Mouse (Mus musculus): ENCODE data around the gene Trcg1. TPM values are rescaled to one million over a fixed set of nuclear protein-coding genes. Genes with fewer than 3 reads are reported as not detected.
A peak's percentile ranks its signal among the peaks of the same experiment; 100 is the strongest.
"Not testable (repeated sequence)": the region's sequence is repeated elsewhere in the genome, so short reads cannot be mapped to it uniquely, and the experiment has no call there.

Trcg1 gene
- polyA plus RNA-seq, 1 experiment from 2014 or later = not detected

GRCm38 (mm10) chr9:57220356-57220755 is 16.0 kb upstream of the Trcg1 start:
- Histone ChIP-seq H3K9me3 (replicated peaks) (no peaks in the 10 kb centered on the region), H3K36me3 (no peaks in the 10 kb centered on the region), H3K4me2 (no peak overlapping the region), H3K9ac (no peak overlapping the region), H3K27me3 (no peaks in the 10 kb centered on the region), H3K4me1 (replicated peaks) (0 out of 2 replicates have a peak, but pooled peaks cover 4% of the 10 kb centered on the region), H3K27ac (no peak overlapping the region), H3K4me3 (replicated peaks) (no peak overlapping the region)
- 19% methylated on average over 6 of the region's 6 CpGs for WGBS (ENCODE audit: insufficient replicate concordance)
- ATAC-seq (ENCODE audit: low read depth) (no peak), DNase-seq (no peak)

- Histone ChIP-seq H3K9me3 (replicated peaks) (no peaks in the 10 kb centered on the region), H3K4me3 (replicated peaks) (no peak overlapping the region), H3K4me2 (no peak overlapping the region), H3K36me3 (no peaks in the 10 kb centered on the region), H3K4me1 (replicated peaks) (peaks cover 11% of the 10 kb centered on the region), H3K9ac (no peak overlapping the region), H3K27me3 (peaks cover 3% of the 10 kb centered on the region; the same call in 1 of the 2 replicates), H3K27ac (no peak overlapping the region)
- ATAC-seq (ENCODE audit: low read depth) = no peak
- no peak for DNase-seq
These were observed 13.0 kb upstream of the Trcg1 start for GRCm38 (mm10) chr9:57223341-57223740.

GRCm38 (mm10) chr9:57225780-57226627 is 10.4 kb upstream of the Trcg1 start:
- no peak overlapping the region for H3K27ac ChIP-seq
- no peaks in the 10 kb centered on the region for H3K36me3 ChIP-seq
- H3K4me1 ChIP-seq (replicated peaks) = peaks cover 9% of the 10 kb centered on the region
- ATAC-seq (ENCODE audit: low read depth) (peak; percentile 77), DNase-seq (peak; percentile 19)
- no peak overlapping the region for H3K4me2 ChIP-seq
- peaks cover 5% of the 10 kb centered on the region; the same call in 1 of the 2 replicates for H3K27me3 ChIP-seq
- H3K9ac ChIP-seq = no peak overlapping the region
- WGBS (ENCODE audit: insufficient replicate concordance) = 57% methylated on average over 13 of the region's 13 CpGs
- H3K4me3 ChIP-seq (replicated peaks) = no peak overlapping the region
- no peaks in the 10 kb centered on the region for H3K9me3 ChIP-seq (replicated peaks)

GRCm38 (mm10) chr9:57226628-57227122 is 9.7 kb upstream of the Trcg1 start:
- not testable (repeated sequence) for H3K36me3 ChIP-seq; DNase-seq; ATAC-seq (ENCODE audit: low read depth); H3K27ac ChIP-seq; H3K9me3 ChIP-seq (replicated peaks); H3K9ac ChIP-seq; H3K27me3 ChIP-seq; H3K4me2 ChIP-seq; H3K4me3 ChIP-seq (replicated peaks)
- H3K4me1 ChIP-seq (replicated peaks) = peaks cover 12% of the 10 kb centered on the region
- WGBS (ENCODE audit: insufficient replicate concordance) = 67% methylated on average over 6 of the region's 6 CpGs

GRCm38 (mm10) chr9:57227203-57227602 is 9.2 kb upstream of the Trcg1 start:
- Histone ChIP-seq H3K4me1 (replicated peaks) (peaks cover 17% of the 10 kb centered on the region), H3K36me3 (no peaks in the 10 kb centered on the region), H3K4me2 (no peak overlapping the region), H3K27ac (no peak overlapping the region), H3K9me3 (replicated peaks) (no peaks in the 10 kb centered on the region), H3K27me3 (peaks cover 5% of the 10 kb centered on the region; the same call in 1 of the 2 replicates), H3K9ac (no peak overlapping the region), H3K4me3 (replicated peaks) (no peak overlapping the region)
- DNase-seq (no peak), ATAC-seq (ENCODE audit: low read depth) (no peak)
- WGBS (ENCODE audit: insufficient replicate concordance) = 57% methylated on average over 5 of the region's 5 CpGs

- H3K4me2 ChIP-seq = no peak overlapping the region
- H3K9me3 ChIP-seq (replicated peaks) = no peaks in the 10 kb centered on the region
- H3K27ac ChIP-seq = no peak overlapping the region
- DNase-seq (no peak), ATAC-seq (ENCODE audit: low read depth) (no peak)
- 26% methylated on average over 4 of the region's 4 CpGs for WGBS (ENCODE audit: insufficient replicate concordance)
- H3K4me1 ChIP-seq (replicated peaks) = peaks cover 27% of the 10 kb centered on the region
- H3K36me3 ChIP-seq = no peaks in the 10 kb centered on the region
- H3K4me3 ChIP-seq (replicated peaks) = no peak overlapping the region
- no peak overlapping the region for H3K9ac ChIP-seq
- H3K27me3 ChIP-seq = peaks cover 5% of the 10 kb centered on the region; the same call in 1 of the 2 replicates
These were observed 8.2 kb upstream of the Trcg1 start for GRCm38 (mm10) chr9:57228186-57228585.

GRCm38 (mm10) chr9:57229726-57230125 is 6.6 kb upstream of the Trcg1 start:
- H3K4me1 ChIP-seq (replicated peaks) = peaks cover 40% of the 10 kb centered on the region
- DNase-seq (no peak), ATAC-seq (ENCODE audit: low read depth) (no peak)
- H3K4me2 ChIP-seq = no peak overlapping the region
- no peak overlapping the region for H3K9ac ChIP-seq
- H3K27ac ChIP-seq = no peak overlapping the region
- no peaks in the 10 kb centered on the region for H3K36me3 ChIP-seq
- no peaks in the 10 kb centered on the region for H3K9me3 ChIP-seq (replicated peaks)
- no peak overlapping the region for H3K4me3 ChIP-seq (replicated peaks)
- WGBS (ENCODE audit: insufficient replicate concordance) = 75% methylated on average over 4 of the region's 4 CpGs
- H3K27me3 ChIP-seq = peaks cover 5% of the 10 kb centered on the region; the same call in 1 of the 2 replicates

GRCm38 (mm10) chr9:57230146-57230783 is 6.1 kb upstream of the Trcg1 start:
- DNase-seq = no peak
- no peak for ATAC-seq (ENCODE audit: low read depth)
- WGBS (ENCODE audit: insufficient replicate concordance) = 68% methylated on average over 9 of the region's 9 CpGs
- H3K27ac ChIP-seq = no peak overlapping the region
- no peak overlapping the region for H3K4me2 ChIP-seq
- H3K4me3 ChIP-seq (replicated peaks) = no peak overlapping the region
- no peak overlapping the region for H3K9ac ChIP-seq
- no peaks in the 10 kb centered on the region for H3K36me3 ChIP-seq
- peaks cover 5% of the 10 kb centered on the region; the same call in 1 of the 2 replicates for H3K27me3 ChIP-seq
- H3K4me1 ChIP-seq (replicated peaks) = peaks cover 40% of the 10 kb centered on the region
- no peaks in the 10 kb centered on the region for H3K9me3 ChIP-seq (replicated peaks)

- H3K4me1 ChIP-seq (replicated peaks) = peaks cover 30% of the 10 kb centered on the region
- no peaks in the 10 kb centered on the region for H3K36me3 ChIP-seq
- peaks cover 5% of the 10 kb centered on the region for H3K27me3 ChIP-seq
- no peaks in the 10 kb centered on the region for H3K9me3 ChIP-seq (replicated peaks)
- WGBS (ENCODE audit: insufficient replicate concordance) = 46% methylated on average over 8 of the region's 8 CpGs
- no peak overlapping the region for H3K4me3 ChIP-seq (replicated peaks)
- H3K4me2 ChIP-seq = no peak overlapping the region
- ATAC-seq (ENCODE audit: low read depth) (no peak), DNase-seq (no peak)
- no peak overlapping the region for H3K9ac ChIP-seq
- H3K27ac ChIP-seq = no peak overlapping the region
These were observed 4.7 kb upstream of the Trcg1 start for GRCm38 (mm10) chr9:57231536-57232255.

GRCm38 (mm10) chr9:57232341-57232940 is 3.9 kb upstream of the Trcg1 start:
- Histone ChIP-seq H3K4me1 (replicated peaks) (peaks cover 30% of the 10 kb centered on the region), H3K9me3 (replicated peaks) (no peaks in the 10 kb centered on the region), H3K27ac (no peak overlapping the region), H3K4me3 (replicated peaks) (no peak overlapping the region), H3K27me3 (peaks cover 5% of the 10 kb centered on the region), H3K36me3 (no peaks in the 10 kb centered on the region), H3K4me2 (no peak overlapping the region), H3K9ac (no peak overlapping the region)
- 76% methylated on average over 5 of the region's 5 CpGs for WGBS (ENCODE audit: insufficient replicate concordance)
- ATAC-seq (ENCODE audit: low read depth) (no peak), DNase-seq (no peak)

- Histone ChIP-seq H3K27ac (no peak overlapping the region), H3K4me1 (replicated peaks) (peaks cover 30% of the 10 kb centered on the region), H3K4me2 (no peak overlapping the region), H3K36me3 (no peaks in the 10 kb centered on the region), H3K9ac (no peak overlapping the region), H3K27me3 (peaks cover 3% of the 10 kb centered on the region), H3K4me3 (replicated peaks) (no peak overlapping the region), H3K9me3 (replicated peaks) (no peaks in the 10 kb centered on the region)
- ATAC-seq (ENCODE audit: low read depth) (peak; percentile 73), DNase-seq (no peak)
- 18% methylated on average over 6 of the region's 6 CpGs for WGBS (ENCODE audit: insufficient replicate concordance)
These were observed 3.2 kb upstream of the Trcg1 start for GRCm38 (mm10) chr9:57233142-57233541.

Measured in liver, embryonic 13.5 days (tissue).